Mouse (Mus musculus) stomach, embryonic 15.5 days (tissue): Measurements from ENCODE around the gene Gprin3. TPM values are rescaled to one million over a fixed set of nuclear protein-coding genes. Genes with fewer than 3 reads are reported as not detected.
"Not testable (repeated sequence)": the region's sequence is repeated elsewhere in the genome, so short reads cannot be mapped to it uniquely, and the experiment has no call there.

ENCODE experiments used
- ATAC-seq: fragments of 200-750 bp; cut with Nextera tagmentation; 2 replicates; pipeline ENCODE4 v1.8.0; 2017; ENCODE audit warnings: low read depth, moderate number of reproducible peaks, moderate TSS enrichment; ENCODE audit not compliant: insufficient read depth, low FRiP score
- H3K27ac ChIP-seq: fragments of 300-500 bp; sonication (generic); 2 replicates; pipeline ENCODE4 v1.5.1; 2015; ENCODE audit warnings: mild to moderate bottlenecking, inconsistent platforms
- H3K27me3 ChIP-seq: fragments of 300-500 bp; sonication (generic); replicated peaks from 2 replicates; pipeline ENCODE4 v1.6.1; 2015; ENCODE audit warnings: inconsistent platforms
- H3K36me3 ChIP-seq: fragments of 300-500 bp; sonication (generic); 2 replicates; pipeline ENCODE4 v1.6.1; 2015; ENCODE audit warnings: inconsistent platforms
- H3K4me1 ChIP-seq: fragments of 300-500 bp; sonication (generic); 2 replicates; pipeline ENCODE4 v1.6.1; 2015; ENCODE audit warnings: inconsistent platforms
- H3K4me2 ChIP-seq: fragments of 300-500 bp; sonication (generic); 2 replicates; pipeline ENCODE4 v1.6.1; 2015; ENCODE audit warnings: mild to moderate bottlenecking, inconsistent platforms
- H3K4me3 ChIP-seq: fragments of 300-500 bp; sonication (generic); replicated peaks from 2 replicates; pipeline ENCODE4 v1.5.1; 2015; ENCODE audit warnings: inconsistent platforms
- H3K9ac ChIP-seq: fragments of 300-500 bp; sonication (generic); 2 replicates; pipeline ENCODE4 v1.6.1; 2015; ENCODE audit warnings: inconsistent platforms
- H3K9me3 ChIP-seq: fragments of 300-500 bp; sonication (generic); 2 replicates; pipeline ENCODE4 v1.6.1; 2016; ENCODE audit warnings: inconsistent platforms
- WGBS: fragments of 180-500 bp; shearing (Covaris S2); methylation state at CpG from one replicate; pipeline ENCODE4 v1.1.7; 2015; 5-methylcytosine and 5-hydroxymethylcytosine counted together
- polyA plus RNA-seq: library from polyadenylated mRNA; unstranded; fragments of >200 nt; fragmentation: Nextera tagmentation; extraction: Ambion mirVana; gene quantifications from 2 replicates; pipeline ENCODE4 v1.2.1, GENCODE M21; 2015

The Gprin3 gene
- polyA plus RNA-seq, 1 experiment from 2014 or later, result 5.5 TPM

DNA sequence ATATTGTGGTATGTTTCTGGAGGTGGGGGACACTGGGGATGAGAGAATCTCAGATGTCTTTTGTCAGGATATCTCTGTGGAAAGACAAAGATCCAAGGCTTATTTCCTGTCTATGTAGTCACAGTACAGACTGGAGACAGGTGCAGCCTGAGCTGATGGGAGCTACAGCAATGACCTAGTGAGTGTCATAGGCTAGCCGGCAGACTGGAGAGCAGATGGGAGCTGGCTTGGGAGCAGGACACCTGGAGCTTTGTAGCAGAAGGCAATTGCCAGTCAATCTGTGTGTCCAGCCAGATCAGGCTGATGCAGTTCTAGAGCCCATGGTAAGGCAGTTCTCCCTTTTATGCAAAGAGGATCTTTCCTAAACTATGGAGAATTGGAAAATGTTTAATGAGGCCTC lies 97.8 kb downstream of the Gprin3 start:
- Histone ChIP-seq H3K27me3 (no peaks in the 10 kb centered on the region), H3K27ac (no peak overlapping the region), H3K4me3 (no peak overlapping the region), H3K4me2 (no peak overlapping the region), H3K9me3 (no peaks in the 10 kb centered on the region), H3K4me1 (no peaks in the 10 kb centered on the region), H3K36me3 (no peaks in the 10 kb centered on the region), H3K9ac (no peak overlapping the region)
- 74% methylated on average over 1 of the region's 1 CpGs for WGBS
- no peak for ATAC-seq

- Histone ChIP-seq H3K9ac (no peak overlapping the region), H3K27me3 (no peaks in the 10 kb centered on the region), H3K4me1 (no peaks in the 10 kb centered on the region), H3K36me3 (no peaks in the 10 kb centered on the region), H3K27ac (no peak overlapping the region), H3K4me2 (no peak overlapping the region), H3K4me3 (no peak overlapping the region), H3K9me3 (no peaks in the 10 kb centered on the region)
- no peak for ATAC-seq
Measured at GRCm38 (mm10) chr6:59315868-59316267, 110.2 kb downstream of the Gprin3 start.

GRCm38 (mm10) chr6:59315090-59315489 lies 111.0 kb downstream of the Gprin3 start:
- H3K4me3 ChIP-seq, result no peak overlapping the region
- no peaks in the 10 kb centered on the region for H3K27me3 ChIP-seq

DNA sequence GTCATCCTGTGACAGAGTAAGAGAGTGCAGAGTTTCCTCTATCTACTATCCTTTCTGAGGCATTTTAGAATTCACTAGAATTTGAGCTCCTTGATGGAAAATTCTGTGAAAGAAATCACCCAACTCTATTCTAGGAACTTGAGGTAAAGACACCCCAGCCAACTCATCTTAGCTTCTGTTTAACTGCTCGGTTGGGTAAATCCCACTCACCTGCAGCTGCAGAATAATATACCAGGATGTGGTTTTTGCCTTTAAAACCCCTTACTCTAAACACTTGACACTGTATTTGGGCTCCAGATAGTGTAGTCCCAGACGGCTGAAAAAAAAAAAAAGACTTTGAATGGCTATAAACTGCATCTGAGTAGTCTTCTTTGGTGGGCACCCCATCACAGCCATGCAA lies 112.9 kb downstream of the Gprin3 start:
- no peak overlapping the region for H3K4me2 ChIP-seq
- no peak overlapping the region for H3K4me3 ChIP-seq
- WGBS, result 63% methylated on average over 2 of the region's 2 CpGs
- no peak overlapping the region for H3K27ac ChIP-seq
- H3K36me3 ChIP-seq, result no peaks in the 10 kb centered on the region
- no peaks in the 10 kb centered on the region for H3K27me3 ChIP-seq
- ATAC-seq, result no peak
- no peaks in the 10 kb centered on the region for H3K4me1 ChIP-seq
- H3K9ac ChIP-seq, result no peak overlapping the region
- H3K9me3 ChIP-seq, result no peaks in the 10 kb centered on the region

More at GRCm38 (mm10) chr6:59315090-59315489, 111.0 kb downstream of the Gprin3 start:
- Histone ChIP-seq H3K9ac (no peak overlapping the region), H3K36me3 (no peaks in the 10 kb centered on the region), H3K4me2 (no peak overlapping the region), H3K4me1 (no peaks in the 10 kb centered on the region), H3K9me3 (no peaks in the 10 kb centered on the region), H3K27ac (no peak overlapping the region)
- ATAC-seq, result no peak

DNA sequence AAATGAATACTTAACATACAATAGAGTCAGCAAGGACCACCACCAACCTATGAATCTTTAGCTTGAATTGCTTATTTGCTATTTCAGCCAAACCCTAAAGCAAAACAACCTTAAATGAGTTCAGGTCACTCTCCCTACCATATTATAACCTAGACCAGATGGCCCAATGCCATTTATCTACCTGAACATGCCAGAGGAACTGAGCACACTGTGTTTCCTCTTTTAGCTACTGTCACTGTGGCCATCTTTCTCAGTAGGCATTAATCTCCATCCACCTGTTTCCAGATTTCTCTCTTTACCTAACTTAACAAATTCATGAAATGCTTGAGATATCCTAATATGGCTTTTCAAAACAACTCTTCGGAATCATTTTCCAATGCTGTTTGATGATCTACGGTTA lies 114.9 kb downstream of the Gprin3 start:
- 91% methylated on average over 2 of the region's 2 CpGs for WGBS

GRCm38 (mm10) chr6:59304235-59304942 lies 121.7 kb downstream of the Gprin3 start:
- not testable (repeated sequence) for H3K9ac ChIP-seq, H3K4me3 ChIP-seq, H3K9me3 ChIP-seq, H3K4me1 ChIP-seq, H3K36me3 ChIP-seq, H3K27me3 ChIP-seq, H3K27ac ChIP-seq, ATAC-seq, H3K4me2 ChIP-seq
- 77% methylated on average over 2 of the region's 2 CpGs for WGBS

More for the DNA sequence above, 114.9 kb downstream of the Gprin3 start:
- no peak overlapping the region for H3K4me2 ChIP-seq
- H3K36me3 ChIP-seq, result no peaks in the 10 kb centered on the region
- H3K9me3 ChIP-seq, result no peaks in the 10 kb centered on the region
- no peaks in the 10 kb centered on the region for H3K4me1 ChIP-seq
- no peaks in the 10 kb centered on the region for H3K27me3 ChIP-seq
- H3K4me3 ChIP-seq, result no peak overlapping the region
- no peak for ATAC-seq
- no peak overlapping the region for H3K9ac ChIP-seq
- no peak overlapping the region for H3K27ac ChIP-seq

DNA sequence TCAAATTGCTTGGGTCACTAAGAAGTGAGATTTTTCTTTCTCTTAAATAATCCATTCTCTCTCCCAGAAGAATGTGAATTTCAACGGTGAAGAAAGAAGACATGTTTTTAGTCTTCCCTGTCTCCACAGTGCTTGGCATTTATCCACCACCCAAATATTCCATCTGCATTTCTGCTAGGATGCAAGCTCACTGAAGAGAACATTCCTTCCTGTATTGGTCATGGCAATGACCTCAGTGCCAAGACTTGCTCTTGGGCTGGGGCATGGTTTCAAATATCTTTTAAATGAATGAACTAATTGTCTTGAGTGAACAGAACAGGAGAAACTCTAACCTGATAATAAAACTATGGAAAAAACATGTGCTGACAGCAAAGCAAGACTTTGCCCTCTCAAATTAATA lies 123.1 kb downstream of the Gprin3 start:
- H3K27ac ChIP-seq, result no peak overlapping the region
- no peak for ATAC-seq
- H3K9me3 ChIP-seq, result no peaks in the 10 kb centered on the region
- WGBS, result 78% methylated on average over 1 of the region's 1 CpGs
- H3K27me3 ChIP-seq, result no peaks in the 10 kb centered on the region
- no peak overlapping the region for H3K4me3 ChIP-seq
- no peaks in the 10 kb centered on the region for H3K4me1 ChIP-seq
- H3K4me2 ChIP-seq, result no peak overlapping the region
- no peaks in the 10 kb centered on the region for H3K36me3 ChIP-seq
- no peak overlapping the region for H3K9ac ChIP-seq

Other genes with a start within 250 kb of the Gprin3 start
- gene Tigd2, start 217.4 kb downstream of the Gprin3 start, polyA plus RNA-seq, result 12.0 and 12.2 TPM in 2 replicates